Mouse (Mus musculus) right cerebral cortex, postnatal 14 days (tissue): ENCODE results near the gene Wdfy3.
"Not testable (repeated sequence)": the region's sequence is repeated elsewhere in the genome, so short reads cannot be mapped to it uniquely, and the experiment has no call there.

Source experiments
- DNase-seq: peaks from one replicate; pipeline ENCODE4 v3.0.0; 2022

The Wdfy3 gene

DNA sequence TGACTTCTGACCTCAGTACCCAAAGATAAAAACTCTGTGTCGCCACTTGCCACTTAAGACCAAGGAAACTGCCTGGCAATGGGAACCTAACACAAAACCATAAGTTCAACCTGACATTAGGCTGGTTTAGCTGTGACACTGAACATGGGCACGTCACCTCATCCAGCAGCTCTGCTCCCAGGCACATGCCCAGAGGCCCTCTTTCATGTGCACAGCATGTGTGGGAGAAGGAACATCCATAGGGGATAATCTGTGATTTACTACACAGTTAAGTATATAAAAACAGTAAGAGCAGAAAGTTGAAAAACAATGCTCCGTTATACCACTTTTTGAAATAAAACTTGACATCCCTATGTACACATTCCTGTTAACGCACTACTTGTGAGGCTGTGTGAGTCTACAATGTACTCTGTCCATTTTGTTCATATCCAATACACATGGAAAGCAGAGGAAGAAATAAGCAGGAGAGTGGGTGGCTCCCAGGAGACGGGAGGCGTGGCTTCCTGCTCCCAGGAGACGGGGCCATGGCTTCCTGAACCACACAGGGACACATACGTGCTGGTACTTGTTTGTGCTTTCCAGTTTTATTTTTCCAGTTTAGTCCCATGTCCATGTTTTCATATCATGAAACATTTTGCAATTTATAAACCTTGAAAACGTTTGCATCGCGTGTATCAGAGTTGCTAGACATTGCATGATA is 73.5 kb downstream of the Wdfy3 start:
- no peak for DNase-seq

- no peak for DNase-seq
Observed at GRCm38 (mm10) chr5:101995451-101995995, 74.2 kb downstream of the Wdfy3 start.

DNA sequence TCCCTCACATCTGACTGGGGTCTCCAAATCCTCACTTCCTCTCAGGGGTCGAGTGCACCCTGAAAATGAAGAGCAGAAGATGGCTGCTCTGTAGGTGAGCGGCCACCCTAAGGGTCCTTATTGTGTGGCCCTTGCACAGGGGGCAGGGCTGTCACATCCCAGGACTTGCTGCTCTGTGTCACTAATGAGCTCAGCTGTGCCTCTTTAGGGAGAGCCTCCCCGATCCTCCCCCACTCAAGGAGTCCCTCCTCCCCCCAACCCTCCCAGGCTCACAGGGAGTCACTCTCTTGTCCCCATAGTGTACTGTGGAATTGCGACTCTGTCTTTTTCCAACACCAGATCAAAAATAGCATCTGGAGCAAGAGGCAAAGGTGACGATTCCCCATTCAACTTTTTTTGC is 75.7 kb downstream of the Wdfy3 start:
- DNase-seq: no peak

DNA sequence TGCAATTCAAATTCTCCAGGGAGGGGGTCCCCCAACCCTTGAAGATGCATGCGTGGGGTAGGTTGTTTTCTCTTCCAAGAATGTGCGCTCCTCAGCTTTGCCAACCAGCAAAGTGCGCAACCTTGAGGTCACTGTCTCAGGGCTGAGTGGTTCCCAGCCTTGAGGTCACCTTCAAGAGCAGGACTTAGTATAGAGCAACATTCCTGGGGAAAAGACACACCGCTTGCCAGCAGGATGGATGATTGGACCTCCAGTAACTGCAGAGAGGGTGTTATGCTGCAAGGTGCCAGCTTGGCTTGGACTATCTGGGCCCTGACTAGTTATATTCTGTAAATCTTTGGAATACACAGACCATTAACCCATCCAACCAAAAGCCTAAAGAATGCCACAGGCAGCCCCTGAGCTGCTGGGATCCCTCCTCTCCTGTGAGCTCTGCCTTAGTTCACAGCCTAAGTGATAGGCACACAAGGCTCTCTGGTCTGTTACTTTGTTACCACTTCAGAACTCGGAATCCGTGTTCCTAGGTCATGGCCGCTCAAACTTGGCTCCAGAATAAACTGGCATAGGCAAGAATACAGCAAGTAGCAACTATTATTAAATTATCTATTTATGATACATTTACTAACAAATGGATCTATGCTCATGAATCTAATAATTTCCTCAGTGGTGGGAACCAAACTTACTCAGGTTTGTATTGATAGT is 76.6 kb downstream of the Wdfy3 start:
- DNase-seq: no peak

DNA sequence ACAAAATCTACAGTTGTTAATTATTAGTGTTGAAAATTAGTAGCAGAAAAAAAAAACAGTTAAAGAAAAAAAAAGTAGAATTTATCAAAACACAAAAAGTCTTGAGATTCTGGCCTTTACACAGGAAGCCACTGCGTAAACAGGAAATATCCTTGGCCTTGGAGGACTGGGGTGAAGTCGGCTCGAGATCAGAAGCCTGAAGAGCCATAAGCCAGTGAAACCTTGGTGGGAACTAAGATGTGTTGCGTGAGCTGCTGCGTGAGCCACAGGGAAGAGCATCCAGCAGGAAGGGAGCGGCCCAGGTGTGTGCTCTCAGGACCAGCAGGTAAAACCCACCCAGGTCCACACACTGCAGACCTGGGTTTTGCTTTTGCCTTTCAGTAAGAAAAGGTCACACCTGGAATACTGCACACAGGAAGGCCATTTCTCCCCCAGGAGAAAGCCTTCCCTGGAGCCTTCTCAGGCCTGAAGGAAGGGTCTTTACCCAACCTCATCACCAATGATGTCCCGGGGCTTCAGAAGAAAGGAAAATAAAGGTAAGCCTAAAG is 79.3 kb downstream of the Wdfy3 start:
- no peak for DNase-seq

GRCm38 (mm10) chr5:101988476-101988875 is 81.2 kb downstream of the Wdfy3 start:
- no peak for DNase-seq

GRCm38 (mm10) chr5:101986694-101987093 is 83.0 kb downstream of the Wdfy3 start:
- no peak for DNase-seq

DNA sequence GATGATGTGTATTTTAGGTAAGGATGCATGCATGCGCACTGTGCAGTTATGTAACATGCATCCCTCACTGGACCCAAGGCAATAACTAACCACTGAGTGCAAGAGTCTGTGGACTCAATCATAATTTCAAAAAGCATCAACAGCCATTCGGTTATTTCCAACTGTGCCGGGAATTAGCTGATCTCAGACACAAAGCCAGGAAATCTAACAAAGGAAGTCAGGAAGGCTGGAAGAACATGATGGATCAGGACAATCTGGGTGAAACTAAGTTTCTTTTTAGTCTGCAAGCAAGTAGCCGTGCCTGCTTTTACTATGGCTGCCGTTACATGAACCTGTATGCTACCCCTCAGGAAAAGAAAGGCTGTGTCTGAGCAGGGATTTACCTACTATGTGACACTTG is 87.5 kb downstream of the Wdfy3 start:
- no peak for DNase-seq

DNA sequence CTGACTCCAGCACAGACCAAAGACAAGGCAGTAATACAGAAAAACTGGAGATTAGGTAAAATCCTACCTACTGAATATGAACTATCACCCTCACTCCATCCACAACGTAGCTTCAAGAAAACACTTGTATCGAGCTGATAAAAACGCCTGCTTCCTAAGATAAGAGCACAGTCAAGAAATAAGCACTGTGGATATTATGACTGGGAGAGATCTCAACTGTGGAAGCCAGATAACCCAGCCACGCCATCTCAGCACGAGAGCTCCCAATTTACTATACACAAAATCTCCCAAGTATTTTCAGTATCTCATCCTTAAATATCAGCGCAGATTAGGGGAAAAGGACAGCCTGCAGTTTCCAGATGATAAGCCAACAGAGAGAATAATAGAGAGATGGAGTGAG is 90.1 kb downstream of the Wdfy3 start:
- DNase-seq: no peak

DNA sequence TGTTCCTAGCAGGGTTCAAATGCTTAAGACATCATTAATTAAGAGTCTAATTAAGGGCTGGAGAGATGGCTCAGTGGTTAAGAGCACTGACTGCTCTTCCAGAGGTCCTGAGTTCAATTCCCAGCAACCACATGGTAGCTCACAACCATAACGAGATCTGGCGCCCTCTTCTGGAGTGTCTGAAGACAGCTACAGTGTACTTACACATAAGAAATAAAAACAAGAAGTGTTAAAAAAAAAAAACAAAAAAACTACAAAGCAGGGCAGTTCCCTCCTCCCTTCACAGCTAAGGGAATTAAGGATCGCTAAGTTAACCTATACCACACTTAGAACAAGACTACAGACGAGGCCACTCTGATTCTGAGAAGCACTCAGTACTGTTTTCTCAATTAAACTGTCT is 97.1 kb downstream of the Wdfy3 start:
- not testable (repeated sequence) for DNase-seq

DNA sequence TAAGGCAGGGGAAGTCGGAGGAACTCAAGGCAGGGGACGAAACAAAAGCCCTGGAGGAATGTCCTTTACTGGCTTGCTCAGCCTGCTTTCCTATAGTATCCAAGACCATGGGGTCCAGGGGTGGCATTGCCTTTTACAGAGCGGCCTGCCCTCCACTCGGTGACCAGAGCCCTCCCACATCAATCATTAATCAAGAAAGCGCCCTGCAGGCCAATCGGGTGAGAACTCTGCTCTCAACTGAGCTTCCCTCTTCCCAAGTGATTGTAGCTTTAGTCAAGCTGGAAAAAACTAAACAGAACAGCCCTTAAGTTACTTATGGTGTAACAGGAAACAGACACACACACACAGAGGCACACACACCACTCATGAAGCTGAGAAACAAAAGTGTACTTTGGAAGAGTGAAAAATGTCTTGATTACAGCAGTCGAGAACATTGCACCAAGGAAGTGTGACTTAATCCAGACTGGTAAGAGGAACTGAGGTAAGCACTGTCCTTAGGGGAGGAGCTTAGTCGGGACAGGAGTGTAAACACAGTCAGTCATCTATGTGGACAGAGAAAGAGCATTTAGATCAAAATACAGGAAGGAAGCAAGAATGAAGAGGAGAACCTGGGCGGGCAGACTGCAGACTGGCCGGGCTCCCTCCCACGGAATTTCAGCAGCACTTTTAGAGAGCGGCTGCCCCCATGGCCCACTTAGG is 101.4 kb downstream of the Wdfy3 start:
- no peak for DNase-seq

DNA sequence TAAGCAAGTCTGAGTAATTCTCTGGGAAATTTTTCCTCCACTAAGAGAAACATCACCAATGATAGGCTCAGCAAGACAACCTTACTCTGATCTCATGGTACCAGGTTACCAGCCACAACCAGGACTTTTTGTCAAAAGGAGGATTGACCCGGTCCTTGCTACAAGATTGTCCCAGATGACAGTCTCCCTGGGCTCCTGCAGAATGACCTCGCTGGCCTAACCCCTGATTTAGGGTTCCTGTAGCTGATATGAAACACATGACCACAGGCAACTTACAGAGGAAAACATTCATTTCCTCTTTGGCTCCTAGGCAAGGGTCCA is 101.9 kb downstream of the Wdfy3 start:
- DNase-seq: no peak

GRCm38 (mm10) chr5:101962824-101963223 is 106.9 kb downstream of the Wdfy3 start:
- DNase-seq: no peak

- DNase-seq: no peak
Observed at GRCm38 (mm10) chr5:101959369-101959768, 110.4 kb downstream of the Wdfy3 start.

DNA sequence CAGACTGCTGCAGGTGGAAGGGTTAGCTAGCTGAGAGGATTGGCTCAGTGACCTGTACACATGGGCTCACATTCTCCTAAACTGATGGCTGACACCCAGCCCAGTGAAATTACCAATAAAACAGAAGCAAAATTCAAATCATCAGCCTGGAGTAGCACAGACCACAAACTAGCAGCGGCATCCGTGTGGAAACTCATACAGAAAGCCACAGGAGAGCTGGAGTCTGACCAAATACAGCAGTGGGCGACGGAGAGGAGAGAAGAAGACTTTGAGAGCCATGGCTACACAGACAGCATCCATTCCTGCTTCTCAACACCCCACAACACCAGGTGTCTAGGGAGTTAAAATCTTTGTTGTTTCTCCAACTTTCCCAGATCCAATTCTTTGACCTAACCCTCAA is 110.8 kb downstream of the Wdfy3 start:
- DNase-seq: no peak

GRCm38 (mm10) chr5:101957419-101957818 is 112.3 kb downstream of the Wdfy3 start:
- DNase-seq: no peak

GRCm38 (mm10) chr5:101954393-101955340 is 115.1 kb downstream of the Wdfy3 start:
- DNase-seq: no peak

DNA sequence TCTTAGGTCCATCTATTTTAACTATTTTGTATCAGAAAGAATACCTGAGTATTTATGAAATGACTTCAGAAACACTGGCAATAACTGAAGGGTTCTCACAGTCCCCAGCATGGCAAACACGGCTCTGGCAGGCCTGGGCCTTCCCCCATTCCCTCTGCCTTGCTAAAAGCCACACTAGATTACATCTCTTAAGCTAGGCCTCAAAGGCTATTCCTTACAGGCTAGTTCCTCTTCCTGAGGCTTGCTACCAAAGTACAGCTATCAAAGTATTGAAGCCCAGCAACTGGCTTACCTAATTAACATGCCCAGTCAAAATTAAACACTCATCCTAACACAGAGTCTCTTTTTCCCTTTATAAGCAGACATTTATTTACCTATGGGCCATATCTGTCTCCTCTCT is 117.8 kb downstream of the Wdfy3 start:
- no peak for DNase-seq

GRCm38 (mm10) chr5:101949323-101949722 is 120.4 kb downstream of the Wdfy3 start:
- no peak for DNase-seq

GRCm38 (mm10) chr5:101948641-101949040 is 121.1 kb downstream of the Wdfy3 start:
- DNase-seq: no peak

- DNase-seq: no peak
Observed at GRCm38 (mm10) chr5:101945731-101946130, 124.0 kb downstream of the Wdfy3 start.

DNA sequence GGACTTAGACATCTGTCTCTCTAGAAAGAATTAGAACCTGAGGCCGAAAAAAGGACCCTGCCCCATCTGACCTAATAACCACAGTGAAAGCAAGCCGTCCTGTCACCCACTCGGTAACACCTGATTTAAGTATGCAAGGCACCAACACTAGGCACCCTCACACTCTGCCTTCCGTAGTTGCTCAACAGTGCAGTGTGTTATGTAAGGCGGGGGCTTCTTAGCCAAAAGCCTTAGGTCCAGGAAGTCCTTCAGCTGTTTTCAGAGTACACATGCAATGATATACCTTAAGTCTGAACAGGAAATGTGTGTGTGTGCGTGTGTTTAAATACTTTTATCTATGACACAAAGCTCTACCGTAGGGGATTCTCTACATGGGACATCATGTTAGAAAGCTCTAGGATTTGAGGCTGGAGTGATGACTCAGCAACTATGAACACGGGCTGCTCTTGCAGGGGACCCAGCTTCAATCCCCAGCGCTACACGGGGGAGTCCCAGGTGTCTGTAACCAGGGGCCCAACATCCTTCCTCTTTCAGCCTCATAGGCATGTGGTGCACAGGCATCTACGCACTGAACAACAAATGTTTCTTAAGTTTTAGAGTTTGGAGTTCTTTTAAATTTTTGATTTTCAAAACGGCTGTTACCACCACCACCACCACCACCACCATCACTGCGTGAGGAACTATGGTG is 131.7 kb downstream of the Wdfy3 start:
- DNase-seq: no peak
